Mouse (Mus musculus): ENCODE measurements at regions not wholly inside any gene's neighbourhood (a gene's known extent, or its start where the extent isn't known, plus 50 kb on each side); places are given as distances from the start of the nearest gene placed in this dataset.
"Not testable (repeated sequence)": the region's sequence is repeated elsewhere in the genome, so short reads cannot be mapped to it uniquely, and the experiment has no call there.

- Histone ChIP-seq H3K9me3 (replicated peaks) (no peaks in the 10 kb centered on the region), H3K4me1 (replicated peaks) (no peaks in the 10 kb centered on the region), H3K27ac (replicated peaks) (no peak overlapping the region), H3K4me2 (no peak overlapping the region), H3K36me3 (replicated peaks) (no peaks in the 10 kb centered on the region), H3K4me3 (replicated peaks) (no peak overlapping the region), H3K27me3 (no peaks in the 10 kb centered on the region), H3K9ac (no peak overlapping the region)
- 37% methylated on average over 1 of the region's 1 CpGs for WGBS (ENCODE audit: insufficient replicate concordance)
- ATAC-seq (ENCODE audit: insufficient read depth), result no peak
Measured at GRCm38 (mm10) chr13:113482911-113483310, 135.5 kb downstream of the Snx18 start.

- WGBS (ENCODE audit: insufficient replicate concordance), result 57% methylated on average over 5 of the region's 5 CpGs
- no peak for ATAC-seq (ENCODE audit: insufficient read depth)
- H3K36me3 ChIP-seq (replicated peaks), result no peaks in the 10 kb centered on the region
Measured at GRCm38 (mm10) chr13:113477901-113478510, 140.4 kb downstream of the Snx18 start.

GRCm38 (mm10) chr13:113470822-113471557 lies 147.4 kb downstream of the Snx18 start:
- Histone ChIP-seq H3K9ac (no peak overlapping the region), H3K9me3 (replicated peaks) (no peaks in the 10 kb centered on the region), H3K4me1 (replicated peaks) (no peaks in the 10 kb centered on the region), H3K4me2 (no peak overlapping the region), H3K4me3 (replicated peaks) (no peak overlapping the region), H3K27me3 (no peaks in the 10 kb centered on the region), H3K27ac (replicated peaks) (no peak overlapping the region), H3K36me3 (replicated peaks) (no peaks in the 10 kb centered on the region)
- ATAC-seq (ENCODE audit: insufficient read depth), result no peak
- 41% methylated on average over 7 of the region's 7 CpGs for WGBS (ENCODE audit: insufficient replicate concordance)

More at GRCm38 (mm10) chr13:113477901-113478510, 140.4 kb downstream of the Snx18 start:
- Histone ChIP-seq H3K9ac (no peak overlapping the region), H3K27me3 (no peaks in the 10 kb centered on the region), H3K27ac (replicated peaks) (no peak overlapping the region), H3K4me3 (replicated peaks) (no peak overlapping the region), H3K4me2 (no peak overlapping the region), H3K4me1 (replicated peaks) (no peaks in the 10 kb centered on the region), H3K9me3 (replicated peaks) (no peaks in the 10 kb centered on the region)

GRCm38 (mm10) chr13:113464190-113465064 lies 153.9 kb downstream of the Snx18 start:
- ATAC-seq (ENCODE audit: insufficient read depth), result no peak
- H3K4me1 ChIP-seq (replicated peaks), result no peaks in the 10 kb centered on the region
- no peak overlapping the region for H3K4me2 ChIP-seq
- H3K9me3 ChIP-seq (replicated peaks), result no peaks in the 10 kb centered on the region
- no peak overlapping the region for H3K4me3 ChIP-seq (replicated peaks)
- 66% methylated on average over 10 of the region's 10 CpGs for WGBS (ENCODE audit: insufficient replicate concordance)
- no peak overlapping the region for H3K9ac ChIP-seq
- H3K27me3 ChIP-seq, result no peaks in the 10 kb centered on the region
- no peak overlapping the region for H3K27ac ChIP-seq (replicated peaks)
- H3K36me3 ChIP-seq (replicated peaks), result no peaks in the 10 kb centered on the region

- no peaks in the 10 kb centered on the region for H3K9me3 ChIP-seq (replicated peaks)
- H3K36me3 ChIP-seq (replicated peaks), result no peaks in the 10 kb centered on the region
- H3K27me3 ChIP-seq, result no peaks in the 10 kb centered on the region
- H3K4me1 ChIP-seq (replicated peaks), result no peaks in the 10 kb centered on the region
- no peak overlapping the region for H3K27ac ChIP-seq (replicated peaks)
- H3K9ac ChIP-seq, result no peak overlapping the region
- ATAC-seq (ENCODE audit: insufficient read depth), result no peak
- 65% methylated on average over 4 of the region's 4 CpGs for WGBS (ENCODE audit: insufficient replicate concordance)
- no peak overlapping the region for H3K4me2 ChIP-seq
- H3K4me3 ChIP-seq (replicated peaks), result no peak overlapping the region
Measured at GRCm38 (mm10) chr13:113463420-113463819, 154.9 kb downstream of the Snx18 start.

- Histone ChIP-seq H3K4me2 (no peak overlapping the region), H3K27ac (replicated peaks) (no peak overlapping the region), H3K4me3 (replicated peaks) (no peak overlapping the region), H3K27me3 (no peaks in the 10 kb centered on the region), H3K9me3 (replicated peaks) (no peaks in the 10 kb centered on the region), H3K9ac (no peak overlapping the region), H3K4me1 (replicated peaks) (no peaks in the 10 kb centered on the region), H3K36me3 (replicated peaks) (no peaks in the 10 kb centered on the region)
- ATAC-seq (ENCODE audit: insufficient read depth), result no peak
- WGBS (ENCODE audit: insufficient replicate concordance), result 29% methylated on average over 11 of the region's 11 CpGs
Measured at GRCm38 (mm10) chr13:113454490-113455295, 161.7 kb downstream of the BC067074 start.

- no peaks in the 10 kb centered on the region for H3K27me3 ChIP-seq
- no peaks in the 10 kb centered on the region for H3K4me1 ChIP-seq (replicated peaks)
- H3K36me3 ChIP-seq (replicated peaks), result no peaks in the 10 kb centered on the region
- no peak overlapping the region for H3K9ac ChIP-seq
- H3K9me3 ChIP-seq (replicated peaks), result no peaks in the 10 kb centered on the region
- no peak for ATAC-seq (ENCODE audit: insufficient read depth)
- no peak overlapping the region for H3K4me2 ChIP-seq
- H3K27ac ChIP-seq (replicated peaks), result no peak overlapping the region
- 23% methylated on average over 1 of the region's 1 CpGs for WGBS (ENCODE audit: insufficient replicate concordance)
- no peak overlapping the region for H3K4me3 ChIP-seq (replicated peaks)
Measured at GRCm38 (mm10) chr13:113448378-113448777, 155.4 kb downstream of the BC067074 start.

- 13% methylated on average over 5 of the region's 5 CpGs for WGBS (ENCODE audit: insufficient replicate concordance)
Measured at GRCm38 (mm10) chr13:113446226-113446625, 153.3 kb downstream of the BC067074 start.

GRCm38 (mm10) chr13:113444481-113444880 lies 151.5 kb downstream of the BC067074 start:
- not testable (repeated sequence) for H3K4me1 ChIP-seq (replicated peaks); H3K27ac ChIP-seq (replicated peaks); H3K36me3 ChIP-seq (replicated peaks); ATAC-seq (ENCODE audit: insufficient read depth); H3K4me3 ChIP-seq (replicated peaks); H3K27me3 ChIP-seq; H3K9ac ChIP-seq; H3K9me3 ChIP-seq (replicated peaks); H3K4me2 ChIP-seq
- 44% methylated on average over 2 of the region's 2 CpGs for WGBS (ENCODE audit: insufficient replicate concordance)

More at GRCm38 (mm10) chr13:113446226-113446625, 153.3 kb downstream of the BC067074 start:
- Histone ChIP-seq H3K27me3 (no peaks in the 10 kb centered on the region), H3K36me3 (replicated peaks) (no peaks in the 10 kb centered on the region), H3K4me3 (replicated peaks) (no peak overlapping the region), H3K27ac (replicated peaks) (no peak overlapping the region), H3K9ac (no peak overlapping the region), H3K4me2 (no peak overlapping the region), H3K4me1 (replicated peaks) (no peaks in the 10 kb centered on the region), H3K9me3 (replicated peaks) (no peaks in the 10 kb centered on the region)
- ATAC-seq (ENCODE audit: insufficient read depth), result no peak

- H3K4me3 ChIP-seq (replicated peaks), result no peak overlapping the region
- no peaks in the 10 kb centered on the region for H3K9me3 ChIP-seq (replicated peaks)
- no peaks in the 10 kb centered on the region for H3K4me1 ChIP-seq (replicated peaks)
- no peak for ATAC-seq (ENCODE audit: insufficient read depth)
- H3K36me3 ChIP-seq (replicated peaks), result no peaks in the 10 kb centered on the region
- no peak overlapping the region for H3K9ac ChIP-seq
- WGBS (ENCODE audit: insufficient replicate concordance), result 54% methylated on average over 8 of the region's 8 CpGs
- H3K4me2 ChIP-seq, result no peak overlapping the region
- no peak overlapping the region for H3K27ac ChIP-seq (replicated peaks)
- H3K27me3 ChIP-seq, result no peaks in the 10 kb centered on the region
Measured at GRCm38 (mm10) chr13:113443078-113443477, 150.1 kb downstream of the BC067074 start.
